Mouse (Mus musculus) forebrain, embryonic 11.5 days (tissue): ENCODE measurements around the gene Katnal1. TPM values are rescaled to one million over a fixed set of nuclear protein-coding genes. Genes with fewer than 3 reads are reported as not detected.

ENCODE experiments used
- ATAC-seq: fragments of 200-750 bp; cut with Nextera tagmentation; replicated peaks from 2 replicates; pipeline ENCODE4 v1.8.0; 2017; ENCODE audit warnings: moderate TSS enrichment; ENCODE audit not compliant: low FRiP score
- DNase-seq: peaks from one replicate; pipeline ENCODE4 v3.0.0-alpha.2; 2017; ENCODE audit warnings: low spot score
- H3K27ac ChIP-seq: fragments of 300-500 bp; sonication (generic); 2 replicates; pipeline ENCODE4 v1.5.1; 2014; ENCODE audit warnings: low read depth, low read length
- H3K27me3 ChIP-seq: fragments of 300-500 bp; sonication (generic); 2 replicates; pipeline ENCODE4 v1.6.1; 2014; ENCODE audit warnings: mild to moderate bottlenecking, low read length, mixed read lengths; ENCODE audit not compliant: control insufficient read depth, insufficient read depth
- H3K36me3 ChIP-seq: fragments of 300-500 bp; sonication (generic); 2 replicates; pipeline ENCODE4 v1.6.1; 2014; ENCODE audit warnings: mild to moderate bottlenecking, low read length, moderate library complexity, mixed read lengths; ENCODE audit not compliant: control insufficient read depth, insufficient read depth
- H3K4me1 ChIP-seq: fragments of 300-500 bp; sonication (generic); replicated peaks from 2 replicates; pipeline ENCODE4 v1.6.1; 2014; ENCODE audit warnings: low read length, mixed read lengths; ENCODE audit not compliant: control insufficient read depth, insufficient read depth
- H3K4me2 ChIP-seq: fragments of 300-500 bp; sonication (generic); 2 replicates; pipeline ENCODE4 v1.6.1; 2014; ENCODE audit warnings: low read depth, mild to moderate bottlenecking, low read length, moderate library complexity, mixed read lengths; ENCODE audit not compliant: severe bottlenecking
- H3K4me3 ChIP-seq: fragments of 300-500 bp; sonication (generic); 2 replicates; pipeline ENCODE4 v1.5.1; 2014; ENCODE audit warnings: low read depth, low read length
- H3K9ac ChIP-seq: fragments of 300-500 bp; sonication (generic); 2 replicates; pipeline ENCODE4 v1.6.1; 2014; ENCODE audit warnings: low read length
- H3K9me3 ChIP-seq: fragments of 300-500 bp; sonication (generic); 2 replicates; pipeline ENCODE4 v1.6.1; 2016; ENCODE audit warnings: low read length, mixed read lengths; ENCODE audit not compliant: control insufficient read depth
- WGBS: fragments of 180-500 bp; shearing (Covaris S2); extraction: QIAGEN DNeasy Blood & Tissue Kit; methylation state at CpG from one replicate; pipeline ENCODE4 v1.1.7; 2014; 5-methylcytosine and 5-hydroxymethylcytosine counted together
- polyA plus RNA-seq: library from polyadenylated mRNA; unstranded; fragments of >200 nt; fragmentation: Nextera tagmentation; extraction: Ambion mirVana; gene quantifications from 2 replicates; pipeline ENCODE4 v1.2.1, GENCODE M21; 2014

Gene Katnal1
- polyA plus RNA-seq, 1 experiment from 2014 or later, result 34.0 TPM

- Histone ChIP-seq H3K27me3 (no peaks in the 10 kb centered on the region), H3K9ac (no peak overlapping the region), H3K4me3 (no peak overlapping the region), H3K27ac (no peak overlapping the region), H3K9me3 (no peaks in the 10 kb centered on the region; the same call in 1 of the 2 replicates), H3K4me2 (no peak overlapping the region), H3K36me3 (peaks cover 11% of the 10 kb centered on the region; the same call in 1 of the 2 replicates), H3K4me1 (no peaks in the 10 kb centered on the region)
- ATAC-seq (no peak), DNase-seq (no peak)
- WGBS, result 94% methylated on average over 8 of the region's 8 CpGs
Observed at GRCm38 (mm10) chr5:148883671-148884070, 45.4 kb downstream of the Katnal1 start.

GRCm38 (mm10) chr5:148879218-148879617 is 49.9 kb downstream of the Katnal1 start:
- no peak overlapping the region for H3K27ac ChIP-seq
- no peaks in the 10 kb centered on the region for H3K27me3 ChIP-seq
- no peak for ATAC-seq
- WGBS, result 90% methylated on average over 6 of the region's 6 CpGs
- no peak overlapping the region for H3K9ac ChIP-seq
- no peaks in the 10 kb centered on the region; the same call in 1 of the 2 replicates for H3K9me3 ChIP-seq
- H3K36me3 ChIP-seq, result peaks cover 7% of the 10 kb centered on the region; the same call in 1 of the 2 replicates
- no peaks in the 10 kb centered on the region for H3K4me1 ChIP-seq
- no peak overlapping the region for H3K4me2 ChIP-seq
- H3K4me3 ChIP-seq, result no peak overlapping the region
- DNase-seq, result no peak

- no peak for ATAC-seq
- no peaks in the 10 kb centered on the region for H3K36me3 ChIP-seq
Observed at GRCm38 (mm10) chr5:148873116-148873515, 56.0 kb downstream of the Katnal1 start.

GRCm38 (mm10) chr5:148869583-148869982 is 59.5 kb downstream of the Katnal1 start:
- H3K4me3 ChIP-seq, result no peak overlapping the region
- H3K27me3 ChIP-seq, result no peaks in the 10 kb centered on the region
- H3K36me3 ChIP-seq, result no peaks in the 10 kb centered on the region
- ATAC-seq, result no peak
- H3K4me1 ChIP-seq, result no peaks in the 10 kb centered on the region
- 40% methylated on average over 3 of the region's 3 CpGs for WGBS
- DNase-seq, result no peak
- no peak overlapping the region for H3K9ac ChIP-seq
- no peak overlapping the region for H3K4me2 ChIP-seq
- H3K27ac ChIP-seq, result no peak overlapping the region
- no peaks in the 10 kb centered on the region for H3K9me3 ChIP-seq

More at GRCm38 (mm10) chr5:148873116-148873515, 56.0 kb downstream of the Katnal1 start:
- no peak for DNase-seq
- Histone ChIP-seq H3K9me3 (no peaks in the 10 kb centered on the region), H3K4me1 (no peaks in the 10 kb centered on the region), H3K4me2 (no peak overlapping the region), H3K27me3 (no peaks in the 10 kb centered on the region), H3K4me3 (no peak overlapping the region), H3K9ac (no peak overlapping the region), H3K27ac (no peak overlapping the region)
- WGBS, result 93% methylated on average over 8 of the region's 8 CpGs

- Histone ChIP-seq H3K4me3 (no peak overlapping the region), H3K36me3 (no peaks in the 10 kb centered on the region), H3K9me3 (no peaks in the 10 kb centered on the region), H3K4me1 (0 out of 2 replicates have a peak, but pooled peaks cover 2% of the 10 kb centered on the region), H3K9ac (no peak overlapping the region), H3K27me3 (no peaks in the 10 kb centered on the region), H3K27ac (no peak overlapping the region), H3K4me2 (no peak overlapping the region)
- no peak for ATAC-seq
- WGBS, result 91% methylated on average over 6 of the region's 6 CpGs
- DNase-seq, result no peak
Observed at GRCm38 (mm10) chr5:148867766-148868165, 61.4 kb downstream of the Katnal1 start.

- no peak for DNase-seq
- peaks cover 5% of the 10 kb centered on the region for H3K4me1 ChIP-seq
- H3K9ac ChIP-seq, result no peak overlapping the region
- no peaks in the 10 kb centered on the region for H3K9me3 ChIP-seq
- H3K4me2 ChIP-seq, result no peak overlapping the region
- H3K36me3 ChIP-seq, result no peaks in the 10 kb centered on the region
- no peaks in the 10 kb centered on the region for H3K27me3 ChIP-seq
- no peak for ATAC-seq
- WGBS, result 93% methylated on average over 7 of the region's 7 CpGs
- H3K27ac ChIP-seq, result no peak overlapping the region
- H3K4me3 ChIP-seq, result no peak overlapping the region
Observed at GRCm38 (mm10) chr5:148867171-148867570, 61.9 kb downstream of the Katnal1 start.

- WGBS, result 85% methylated on average over 10 of the region's 10 CpGs
Observed at GRCm38 (mm10) chr5:148866571-148866970, 62.5 kb downstream of the Katnal1 start.

GRCm38 (mm10) chr5:148863409-148863808 is 65.7 kb downstream of the Katnal1 start:
- 49% methylated on average over 6 of the region's 6 CpGs for WGBS
- no peak overlapping the region for H3K27ac ChIP-seq
- H3K4me1 ChIP-seq, result peaks cover 5% of the 10 kb centered on the region
- H3K4me2 ChIP-seq, result no peak overlapping the region
- DNase-seq (peak; percentile 64), ATAC-seq (peak; percentile 69; the same call in 1 of the 2 replicates)
- H3K27me3 ChIP-seq, result no peaks in the 10 kb centered on the region
- no peaks in the 10 kb centered on the region for H3K36me3 ChIP-seq
- no peaks in the 10 kb centered on the region for H3K9me3 ChIP-seq
- no peak overlapping the region for H3K9ac ChIP-seq
- no peak overlapping the region for H3K4me3 ChIP-seq

More at GRCm38 (mm10) chr5:148866571-148866970, 62.5 kb downstream of the Katnal1 start:
- Histone ChIP-seq H3K9ac (no peak overlapping the region), H3K9me3 (no peaks in the 10 kb centered on the region), H3K4me1 (peaks cover 5% of the 10 kb centered on the region), H3K4me2 (no peak overlapping the region), H3K4me3 (no peak overlapping the region), H3K27me3 (no peaks in the 10 kb centered on the region), H3K27ac (no peak overlapping the region), H3K36me3 (no peaks in the 10 kb centered on the region)
- no peak for ATAC-seq
- no peak for DNase-seq

GRCm38 (mm10) chr5:148862853-148863252 is 66.3 kb downstream of the Katnal1 start:
- no peak overlapping the region for H3K9ac ChIP-seq
- 64% methylated on average over 10 of the region's 10 CpGs for WGBS
- H3K4me3 ChIP-seq, result no peak overlapping the region
- H3K9me3 ChIP-seq, result no peaks in the 10 kb centered on the region
- no peaks in the 10 kb centered on the region for H3K36me3 ChIP-seq
- no peak overlapping the region for H3K27ac ChIP-seq
- H3K4me2 ChIP-seq, result no peak overlapping the region
- ATAC-seq (no peak; the same call in 1 of the 2 replicates), DNase-seq (no peak)
- no peaks in the 10 kb centered on the region for H3K27me3 ChIP-seq
- H3K4me1 ChIP-seq, result peaks cover 5% of the 10 kb centered on the region
